Mouse (Mus musculus) brain, embryonic 14.5 days (tissue): Measurements from ENCODE around the gene Cdc25b. TPM values are rescaled to one million over a fixed set of nuclear protein-coding genes. Genes with fewer than 3 reads are reported as not detected.

ENCODE experiments used
- DNase-seq: peaks from one replicate; pipeline ENCODE4 v3.0.0-alpha.2; 2011; ENCODE audit warnings: low read depth
- CTCF ChIP-seq: fragments of 200-500 bp; IDR thresholded peaks from 2 replicates; pipeline ENCODE4 v1.5.1; 2012; ENCODE audit warnings: inconsistent platforms, mild to moderate bottlenecking, moderate library complexity, borderline replicate concordance; ENCODE audit not compliant: insufficient read depth, insufficient read length; ENCODE audit errors: extremely low read depth
- POLR2A ChIP-seq: fragments of 200-500 bp; IDR thresholded peaks from 2 replicates; pipeline ENCODE4 v1.6.1; 2012; ENCODE audit warnings: mild to moderate bottlenecking, inconsistent platforms, borderline replicate concordance; ENCODE audit not compliant: poor library complexity, insufficient read depth, insufficient read length, severe bottlenecking; ENCODE audit errors: extremely low read depth
- polyA plus RNA-seq: library from polyadenylated mRNA; depleted of rRNA; stranded (reverse); fragments of >200 nt; gene quantifications from 2 replicates; pipeline ENCODE4 v1.2.3, GENCODE M21; 2012

Gene Cdc25b
- polyA plus RNA-seq, 1 experiment, result 41.4 TPM

- no peak for DNase-seq
- no peak for TF ChIP-seq CTCF
Measured at GRCm38 (mm10) chr2:131145536-131145935, 41.2 kb upstream of the Cdc25b start.

GRCm38 (mm10) chr2:131146193-131147042 is 40.3 kb upstream of the Cdc25b start:
- no peak for DNase-seq
- no peak for TF ChIP-seq CTCF
- no peak for TF ChIP-seq POLR2A

- TF ChIP-seq POLR2A (no peak), CTCF (no peak)
- DNase-seq, result no peak
Measured at GRCm38 (mm10) chr2:131147043-131147365, 39.7 kb upstream of the Cdc25b start.

- TF ChIP-seq CTCF (no peak), POLR2A (no peak)
- DNase-seq, result no peak
Measured at GRCm38 (mm10) chr2:131148353-131149253, 38.1 kb upstream of the Cdc25b start.

- TF ChIP-seq CTCF (no peak), POLR2A (no peak)
- no peak for DNase-seq
Measured at GRCm38 (mm10) chr2:131149254-131149578, 37.5 kb upstream of the Cdc25b start.

GRCm38 (mm10) chr2:131152166-131152730 is 34.5 kb upstream of the Cdc25b start:
- TF ChIP-seq POLR2A (no peak), CTCF (no peak)
- no peak for DNase-seq

GRCm38 (mm10) chr2:131154036-131154435 is 32.7 kb upstream of the Cdc25b start:
- no peak for TF ChIP-seq POLR2A
- TF ChIP-seq CTCF, result no peak
- DNase-seq, result no peak

GRCm38 (mm10) chr2:131156987-131157386 is 29.8 kb upstream of the Cdc25b start:
- no peak for TF ChIP-seq CTCF
- TF ChIP-seq POLR2A, result no peak
- no peak for DNase-seq

GRCm38 (mm10) chr2:131159491-131159910 is 27.2 kb upstream of the Cdc25b start:
- no peak for DNase-seq
- TF ChIP-seq CTCF, result no peak
- no peak for TF ChIP-seq POLR2A

- DNase-seq, result peak; percentile 100
- peak; percentile 81 for TF ChIP-seq POLR2A
- TF ChIP-seq CTCF, result no peak
Measured at GRCm38 (mm10) chr2:131159938-131160581, 26.7 kb upstream of the Cdc25b start, which contains the start of gene 1700037H04Rik. 1700037H04Rik (minus strand) TSS chr2:131160081.

- TF ChIP-seq CTCF, result no peak
- TF ChIP-seq POLR2A, result no peak
- no peak for DNase-seq
Measured at GRCm38 (mm10) chr2:131160671-131161111, 26.1 kb upstream of the Cdc25b start.
